Comparison of ENCODE assay signal across 16 mouse cellular contexts in the genomic region with DNA sequence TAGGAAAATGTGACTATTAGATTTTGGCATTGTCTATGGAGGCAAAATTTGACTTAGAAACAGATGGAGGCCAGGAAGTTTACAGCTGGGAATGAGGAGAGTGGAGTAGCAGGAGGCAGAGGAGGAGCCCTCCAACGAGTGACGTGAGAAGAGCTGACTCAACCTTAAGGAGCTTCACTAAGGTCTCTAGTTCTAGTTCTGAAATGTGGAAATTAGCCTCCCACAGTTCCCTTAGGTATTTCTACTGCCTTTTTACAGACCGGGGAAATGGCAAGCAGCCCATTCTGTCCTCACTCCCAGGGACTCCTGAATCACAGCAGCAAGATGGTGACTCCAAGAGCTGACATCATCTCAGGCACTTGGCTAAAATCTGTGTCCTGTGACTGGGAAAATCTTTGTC.
DNase-seq lines count a peak whose midpoint lies in the region; ATAC-seq and TF ChIP-seq lines count a peak whose summit lies in the region.
"Had no signal": no experiment of that assay in that cellular context is flagged by ENCODE, and none has a peak within 500 bp of the region (broad histone marks: within the 10 kb centered on the region; RNA-seq: fewer than 3 reads in every experiment).

No protein-coding gene starts in this region.

- ATAC-seq in heart, embryonic 12.5 days (ENCODE audit: insufficient number of reproducible peaks, low FRiP score): no peak
- peak; percentile 47 for ATAC-seq in Patski
- no peak for ATAC-seq in activated CD4-positive, CD25-positive, alpha-beta regulatory T cell, adult 4 months
- ATAC-seq: forebrain, postnatal 0 days had no signal

- no peak overlapping the region for H3K9ac ChIP-seq in heart, embryonic 12.5 days
- H3K9ac ChIP-seq: embryonic facial prominence, embryonic 13.5 days; forebrain, postnatal 0 days; hindbrain, embryonic 13.5 days; stomach, embryonic 15.5 days had no signal

- CTCF ChIA-PET in Patski (lab: Charles Lee): interaction anchor here (0.7 to 1.2 kb wide), 3 partner anchors 10 to 105 kb away, joined by 3 to 7 read pairs (median 3); no protein-coding TSS in a partner anchor

- no peak overlapping the region for H3K27ac ChIP-seq in heart, embryonic 12.5 days (ENCODE audit: poor library complexity, severe bottlenecking)
- H3K27ac ChIP-seq: embryonic facial prominence, embryonic 13.5 days; hindbrain, embryonic 13.5 days; stomach, embryonic 15.5 days had no signal

- no peaks in the 10 kb centered on the region for H3K27me3 ChIP-seq in heart, embryonic 12.5 days (replicated peaks)
- H3K27me3 ChIP-seq in Patski: no peaks in the 10 kb centered on the region
- H3K27me3 ChIP-seq: CH12.LX; embryonic facial prominence, embryonic 13.5 days; hindbrain, embryonic 13.5 days; stomach, embryonic 15.5 days had no signal

- H3K4me2 ChIP-seq in heart, embryonic 12.5 days: no peak overlapping the region
- H3K4me2 ChIP-seq: embryonic facial prominence, embryonic 13.5 days; hindbrain, embryonic 13.5 days; liver, embryonic 11.5 days; stomach, embryonic 15.5 days had no signal

- 47% methylated on average over 3 of the region's 3 CpGs for WGBS in heart, embryonic 12.5 days

- H3K4me1 ChIP-seq in heart, embryonic 12.5 days (replicated peaks): peaks cover 3% of the 10 kb centered on the region
- H3K4me1 ChIP-seq: embryonic facial prominence, embryonic 13.5 days; hindbrain, embryonic 13.5 days; stomach, embryonic 15.5 days had no signal

- in situ Hi-C loops in Patski (cut with MboI; ENCODE audit: low pct_unique_long_range_greater_than_20kb): no loop called here

- DNase-seq in heart, adult 18-20 months: peak; percentile 37 to 59
- peak; percentile 72 for DNase-seq in Patski (ENCODE audit: low read depth, low spot score)
- DNase-seq in gastrocnemius, postnatal 14 days: peak; percentile 68
- DNase-seq in heart, postnatal 4 days: peak; percentile 55
- DNase-seq in spleen, postnatal 4 days (ENCODE audit: low spot score in 2 of 2): no peak
- no peak for DNase-seq in layer of hippocampus, postnatal 14 days (ENCODE audit: low spot score in 2 of 2)
- DNase-seq: cerebellum, adult 8-10 months; kidney, adult 8-10 months had no signal

- no peak overlapping the region for H3K4me3 ChIP-seq in heart, embryonic 12.5 days
- H3K4me3 ChIP-seq: embryonic facial prominence, embryonic 13.5 days; hindbrain, embryonic 13.5 days; stomach, embryonic 15.5 days had no signal

- no peaks in the 10 kb centered on the region for H3K36me3 ChIP-seq in heart, embryonic 12.5 days
- H3K36me3 ChIP-seq: embryonic facial prominence, embryonic 13.5 days; hindbrain, embryonic 13.5 days; stomach, embryonic 15.5 days had no signal

- TF ChIP-seq CTCF in Patski (IDR thresholded peaks at IDR 0.05): no peak

- POLR2A ChIA-PET in Patski (lab: Charles Lee): no interaction called here

- H3K9me3 ChIP-seq in heart, embryonic 12.5 days (replicated peaks): no peaks in the 10 kb centered on the region
- H3K9me3 ChIP-seq: embryonic facial prominence, embryonic 13.5 days; hindbrain, embryonic 13.5 days; stomach, embryonic 15.5 days had no signal

- intact Hi-C loops in gastrocnemius, postnatal 14 days (cut with DNase I; ENCODE audit: low total_unique reads): no loop called here

Comparison
In these comparisons a context has a peak if more than half of its experiments do, and no peak if none do; other contexts are left out.
1. DNase-seq: peak in heart, adult 18-20 months (2 of 2), Patski (single experiment), gastrocnemius, postnatal 14 days (single experiment) and heart, postnatal 4 days (single experiment); none in spleen, postnatal 4 days (0 of 2) and layer of hippocampus, postnatal 14 days (0 of 2).